Comparison of ENCODE assay signal across 21 mouse cellular contexts in the genomic region with DNA sequence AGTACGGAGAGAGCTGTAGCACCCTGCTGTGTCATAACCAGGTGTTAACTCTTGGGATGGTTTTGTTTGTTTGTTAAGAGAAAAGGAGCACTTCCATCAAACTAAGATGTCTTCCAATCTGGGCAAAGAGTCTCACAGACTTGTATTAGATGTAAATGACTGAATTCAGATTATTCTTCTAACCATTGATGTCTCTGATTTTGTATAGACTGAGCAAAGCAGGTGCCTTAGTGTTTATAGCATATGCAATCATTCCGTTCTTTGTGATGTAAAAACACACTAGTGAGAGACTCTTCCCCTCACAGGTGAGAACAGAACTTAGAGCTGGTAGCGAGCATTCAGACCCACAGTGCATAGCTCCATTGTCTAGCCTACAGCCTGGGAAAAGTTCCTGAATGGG.
DNase-seq lines count a peak whose midpoint lies in the region; ATAC-seq and TF ChIP-seq lines count a peak whose summit lies in the region.
"Had no signal": no experiment of that assay in that cellular context is flagged by ENCODE, and none has a peak within 500 bp of the region (broad histone marks: within the 10 kb centered on the region; RNA-seq: fewer than 3 reads in every experiment).

No protein-coding gene starts in this region.

- no peak for TF ChIP-seq CTCF in layer of hippocampus, adult 2 months (conservative IDR thresholded peaks at IDR 0.05)

- H3K4me3 ChIP-seq in forebrain, embryonic 14.5 days (ENCODE audit: low read depth, low read length): no peak overlapping the region
- H3K4me3 ChIP-seq in forebrain, embryonic 10.5 days: no peak overlapping the region
- H3K4me3 ChIP-seq in layer of hippocampus, adult 2 months: no peak overlapping the region
- H3K4me3 ChIP-seq: forebrain, embryonic 15.5 days; heart, embryonic 13.5 days; hindbrain, embryonic 12.5 days had no signal

- ATAC-seq in forebrain, embryonic 14.5 days: 0 out of 2 replicates have a peak, but pooled peaks have one; percentile 12
- 0 out of 2 replicates have a peak, but pooled peaks have one; percentile 6 for ATAC-seq in megakaryocyte-erythroid progenitor cell, adult 5-6 weeks (replicated peaks; ENCODE audit: low FRiP score, low TSS enrichment, poor library complexity, severe bottlenecking)
- ATAC-seq: activated CD4-positive, CD25-positive, alpha-beta regulatory T cell, adult 4 months; inflammation-experienced regulatory T-cells, adult 6 months; intestine, embryonic 16.5 days had no signal

- H3K27me3 ChIP-seq in forebrain, embryonic 14.5 days (replicated peaks; ENCODE audit: control insufficient read depth, insufficient read depth, low read length): no peaks in the 10 kb centered on the region
- H3K27me3 ChIP-seq in forebrain, embryonic 10.5 days (ENCODE audit: poor library complexity, severe bottlenecking): no peaks in the 10 kb centered on the region
- H3K27me3 ChIP-seq: forebrain, embryonic 15.5 days; heart, embryonic 13.5 days; hindbrain, embryonic 12.5 days had no signal

- no peak overlapping the region for H3K4me2 ChIP-seq in forebrain, embryonic 14.5 days (ENCODE audit: low read length)
- H3K4me2 ChIP-seq: forebrain, embryonic 15.5 days; heart, embryonic 13.5 days; hindbrain, embryonic 12.5 days had no signal

- H3K9ac ChIP-seq in forebrain, embryonic 14.5 days (ENCODE audit: low read length): no peak overlapping the region
- H3K9ac ChIP-seq: forebrain, embryonic 15.5 days; hindbrain, embryonic 12.5 days had no signal

- H3K9me3 ChIP-seq in forebrain, embryonic 14.5 days (replicated peaks; ENCODE audit: control insufficient read depth, low read length): no peaks in the 10 kb centered on the region
- H3K9me3 ChIP-seq in forebrain, embryonic 10.5 days: no peaks in the 10 kb centered on the region
- H3K9me3 ChIP-seq: forebrain, embryonic 15.5 days; heart, embryonic 13.5 days; hindbrain, embryonic 12.5 days had no signal

- no peak for DNase-seq in forebrain, embryonic 14.5 days (ENCODE audit: low spot score)
- no peak for DNase-seq in forebrain, embryonic 10.5 days (ENCODE audit: extremely low spot score, low spot score)
- no peak for DNase-seq in layer of hippocampus, adult 2 months (ENCODE audit: low spot score in 2 of 2)
- DNase-seq in layer of hippocampus, postnatal 25 days (ENCODE audit: extremely low spot score in 1 of 2, low spot score in 1 of 2): no peak
- DNase-seq in WW6 (ENCODE audit: low read depth, low spot score): peak; percentile 34
- DNase-seq in spleen, postnatal 14 days (ENCODE audit: low spot score in 2 of 2): no peak
- DNase-seq in embryo, embryonic 9.5 days (ENCODE audit: extremely low spot score): no peak
- DNase-seq: adrenal gland, adult 8-10 months; adrenal gland, postnatal 25 days; cerebellum, adult 11-12 months; cerebellum, adult 8-10 months; cerebellum, postnatal 36 days; embryo, embryonic 11 days; gastrocnemius, postnatal 25 days had no signal

- no peaks in the 10 kb centered on the region for H3K36me3 ChIP-seq in forebrain, embryonic 14.5 days (ENCODE audit: control insufficient read depth, insufficient read depth, low read length)
- no peaks in the 10 kb centered on the region for H3K36me3 ChIP-seq in forebrain, embryonic 10.5 days (replicated peaks)
- H3K36me3 ChIP-seq: forebrain, embryonic 15.5 days; heart, embryonic 13.5 days; hindbrain, embryonic 12.5 days had no signal

- 0 out of 2 replicates have a peak overlapping the region, but pooled peaks have one; percentile 0 for H3K27ac ChIP-seq in forebrain, embryonic 14.5 days (ENCODE audit: low read depth, low read length)
- no peak overlapping the region for H3K27ac ChIP-seq in forebrain, embryonic 10.5 days
- peak overlapping the region; percentile 65; the same call in 1 of the 2 replicates for H3K27ac ChIP-seq in layer of hippocampus, adult 2 months
- H3K27ac ChIP-seq: forebrain, embryonic 15.5 days; hindbrain, embryonic 12.5 days had no signal

- H3K4me1 ChIP-seq in forebrain, embryonic 14.5 days (ENCODE audit: control insufficient read depth, insufficient read depth, low read length): peaks cover 5% of the 10 kb centered on the region; the same call in 1 of the 2 replicates
- peaks cover 23% of the 10 kb centered on the region for H3K4me1 ChIP-seq in forebrain, embryonic 10.5 days

- WGBS in forebrain, embryonic 14.5 days: 54% methylated on average over 3 of the region's 3 CpGs
- WGBS in forebrain, embryonic 10.5 days: 62% methylated on average over 3 of the region's 3 CpGs
